Mouse (Mus musculus) hindbrain, embryonic 16.5 days (tissue): ENCODE data around the gene Ccnt1. TPM values are rescaled to one million over a fixed set of nuclear protein-coding genes. Genes with fewer than 3 reads are reported as not detected.

ENCODE experiments used
- ATAC-seq: fragments of 200-750 bp; cut with Nextera tagmentation; 2 replicates; pipeline ENCODE4 v1.8.0; 2017; ENCODE audit warnings: moderate TSS enrichment, moderate library complexity
- H3K27ac ChIP-seq: fragments of 300-500 bp; sonication (generic); 2 replicates; pipeline ENCODE4 v1.5.1; 2014; ENCODE audit warnings: low read depth, mild to moderate bottlenecking, control low read depth, low read length, moderate library complexity
- H3K27me3 ChIP-seq: fragments of 300-500 bp; sonication (generic); replicated peaks from 2 replicates; pipeline ENCODE4 v1.6.1; 2014; ENCODE audit warnings: low read length; ENCODE audit not compliant: control insufficient read depth, insufficient read depth
- H3K36me3 ChIP-seq: fragments of 300-500 bp; sonication (generic); 2 replicates; pipeline ENCODE4 v1.6.1; 2014; ENCODE audit warnings: mild to moderate bottlenecking, low read length, moderate library complexity, mixed read lengths; ENCODE audit not compliant: control insufficient read depth, insufficient read depth
- H3K4me1 ChIP-seq: fragments of 300-500 bp; sonication (generic); 2 replicates; pipeline ENCODE4 v1.6.1; 2014; ENCODE audit warnings: low read depth, low read length; ENCODE audit not compliant: control insufficient read depth, insufficient read depth
- H3K4me2 ChIP-seq: fragments of 300-500 bp; sonication (generic); 2 replicates; pipeline ENCODE4 v1.6.1; 2014; ENCODE audit warnings: mild to moderate bottlenecking, low read length, control low read depth, moderate library complexity
- H3K4me3 ChIP-seq: fragments of 300-500 bp; sonication (generic); 2 replicates; pipeline ENCODE4 v1.5.1; 2014; ENCODE audit warnings: mild to moderate bottlenecking, low read length, control low read depth, moderate library complexity
- H3K9ac ChIP-seq: fragments of 300-500 bp; sonication (generic); 2 replicates; pipeline ENCODE4 v1.6.1; 2014; ENCODE audit warnings: low read depth, mild to moderate bottlenecking, control low read depth, low read length, moderate library complexity
- H3K9me3 ChIP-seq: fragments of 300-500 bp; sonication (generic); 2 replicates; pipeline ENCODE4 v1.6.1; 2014; ENCODE audit warnings: mild to moderate bottlenecking, low read length, moderate library complexity; ENCODE audit not compliant: control insufficient read depth
- WGBS: fragments of 180-500 bp; shearing (Covaris S2); extraction: QIAGEN DNeasy Blood & Tissue Kit; methylation state at CpG from one replicate; pipeline ENCODE4 v1.1.7; 2014; 5-methylcytosine and 5-hydroxymethylcytosine counted together
- microRNA-seq: library from miRNA; unstranded; fragments of <30 nt; microRNA quantifications from one replicate; pipeline ENCODE4, GENCODE M21; 2017
- polyA plus RNA-seq: library from polyadenylated mRNA; unstranded; fragments of >200 nt; fragmentation: Nextera tagmentation; extraction: Ambion mirVana; gene quantifications from 2 replicates; pipeline ENCODE4 v1.2.1, GENCODE M21; 2015

The Ccnt1 gene
- polyA plus RNA-seq, 1 experiment from 2014 or later = 58.9 TPM

DNA sequence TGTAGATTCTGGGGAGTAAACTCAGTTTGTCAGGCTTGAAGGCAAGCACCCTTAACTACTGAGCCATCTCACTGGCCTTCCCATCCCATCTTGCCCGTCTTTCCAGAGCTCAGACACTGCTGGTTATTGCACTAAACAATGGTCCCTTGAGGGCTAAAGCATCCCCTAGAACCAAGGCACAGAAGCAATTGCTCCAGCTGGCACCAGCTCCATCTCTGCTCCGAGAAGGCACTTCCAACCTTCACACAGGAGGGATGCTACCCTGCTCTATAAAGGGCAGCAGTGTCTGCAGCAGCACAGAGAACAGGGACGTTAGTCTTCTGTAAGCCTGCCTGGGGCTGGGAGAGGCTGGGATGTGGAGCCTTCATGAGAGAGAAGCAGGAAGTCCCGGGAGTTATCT lies 78.6 kb downstream of the Ccnt1 start, which contains the start of gene Olfr279:
Gene Olfr279, plus strand, starts transcription at position 301 of the 400 bp plus-strand sequence.
- no peak for ATAC-seq
- Histone ChIP-seq H3K36me3 (no peaks in the 10 kb centered on the region), H3K27ac (no peak within 1 kb of the TSS), H3K4me3 (no peak within 1 kb of the TSS), H3K4me1 (no peaks in the 10 kb centered on the region), H3K27me3 (no peaks in the 10 kb centered on the region), H3K9ac (no peak within 1 kb of the TSS), H3K4me2 (no peak within 1 kb of the TSS), H3K9me3 (no peaks in the 10 kb centered on the region)
- 63% methylated on average over 4 of the region's 4 CpGs for WGBS

DNA sequence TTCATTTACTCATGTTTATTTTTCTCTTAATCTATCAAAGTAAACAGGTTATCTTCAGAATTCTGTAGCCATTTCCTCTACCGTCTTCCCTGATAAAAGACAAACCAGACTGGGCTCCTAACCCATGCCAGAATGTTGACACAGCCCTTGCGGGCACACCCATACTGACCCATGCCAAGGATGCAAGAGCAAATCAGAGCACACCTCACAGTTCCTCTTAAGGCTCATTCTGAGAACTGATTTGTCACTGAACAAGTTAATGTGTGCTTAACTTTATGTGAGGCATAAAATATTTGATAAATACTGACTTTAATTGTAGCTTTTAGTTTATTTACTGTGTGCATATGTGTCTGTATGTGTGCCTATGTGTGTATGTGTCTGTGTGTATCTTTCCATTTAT lies 79.4 kb downstream of the Ccnt1 start:
- H3K27ac ChIP-seq = no peak overlapping the region
- 83% methylated on average over 2 of the region's 2 CpGs for WGBS
- H3K27me3 ChIP-seq = no peaks in the 10 kb centered on the region
- no peak overlapping the region for H3K4me2 ChIP-seq
- no peak for ATAC-seq
- H3K9ac ChIP-seq = no peak overlapping the region
- H3K36me3 ChIP-seq = no peaks in the 10 kb centered on the region
- H3K4me1 ChIP-seq = no peaks in the 10 kb centered on the region
- no peaks in the 10 kb centered on the region for H3K9me3 ChIP-seq
- H3K4me3 ChIP-seq = no peak overlapping the region

Small RNA genes lying within 50 kb of the gene (microRNA-seq; reads per million reads assigned to microRNA genes)
- gene Mir1291 = not detected

Other genes starting within 250 kb of the Ccnt1 start
- not detected in 2 replicates for gene Olfr284, start 229.9 kb downstream of the Ccnt1 start, polyA plus RNA-seq
- not detected in 2 replicates for gene Olfr283, start 190.0 kb downstream of the Ccnt1 start, polyA plus RNA-seq
- not detected in 2 replicates for gene Olfr282, start 139.7 kb downstream of the Ccnt1 start, polyA plus RNA-seq
- not detected in 2 replicates for gene Olfr281, start 118.3 kb downstream of the Ccnt1 start, polyA plus RNA-seq
- gene OR5BS1P, start 101.0 kb downstream of the Ccnt1 start, polyA plus RNA-seq = not detected in 2 replicates
- not detected in 2 replicates for gene Lalba, start 88.2 kb downstream of the Ccnt1 start, polyA plus RNA-seq
- not detected in 2 replicates for gene Olfr279, start 78.5 kb downstream of the Ccnt1 start, polyA plus RNA-seq
- gene Kansl2, start 36.7 kb downstream of the Ccnt1 start, polyA plus RNA-seq = 90.4 and 102 TPM in 2 replicates
- gene 4930415O20Rik, start 81 bp upstream of the Ccnt1 start, polyA plus RNA-seq = 0.30 and 0.31 TPM in 2 replicates
- gene Adcy6, start 39.2 kb upstream of the Ccnt1 start, polyA plus RNA-seq = 9.1 and 10.1 TPM in 2 replicates
- 129 and 141 TPM in 2 replicates for gene Cacnb3, start 59.9 kb upstream of the Ccnt1 start, polyA plus RNA-seq
- gene Ddx23, start 92.0 kb upstream of the Ccnt1 start, polyA plus RNA-seq = 17.8 and 19.7 TPM in 2 replicates
- gene Rnd1, start 106.5 kb upstream of the Ccnt1 start, polyA plus RNA-seq = 12.6 and 16.7 TPM in 2 replicates
- gene Ccdc65, start 137.3 kb upstream of the Ccnt1 start, polyA plus RNA-seq = 7.9 and 9.0 TPM in 2 replicates
- 6.3 and 8.9 TPM in 2 replicates for gene Fkbp11, start 157.3 kb upstream of the Ccnt1 start, polyA plus RNA-seq
- gene Arf3, start 192.3 kb upstream of the Ccnt1 start, polyA plus RNA-seq = 107 TPM in 2 replicates
- gene Wnt10b, start 207.2 kb upstream of the Ccnt1 start, polyA plus RNA-seq = 0.06 TPM in 1 of 2 replicates, not detected in the other
- 1.2 and 2.3 TPM in 2 replicates for gene Wnt1, start 218.9 kb upstream of the Ccnt1 start, polyA plus RNA-seq
- 0.30 and 0.31 TPM in 2 replicates for gene Ddn, start 238.6 kb upstream of the Ccnt1 start, polyA plus RNA-seq